Mouse (Mus musculus) heart, adult 2 months (tissue): ENCODE data around the gene Celf2. TPM values are rescaled to one million over a fixed set of nuclear protein-coding genes. Genes with fewer than 3 reads are reported as not detected.

Experiments used
- DNase-seq, 2 experiments: peaks; one replicate each; pipeline ENCODE4 v3.0.0; 2021
- H3K27ac ChIP-seq: fragments of 200-600 bp; 2 replicates; pipeline ENCODE4 v1.8.1; 2022
- H3K27me3 ChIP-seq: fragments of 200-500 bp; 2 replicates; pipeline ENCODE4 v1.6.1; 2012; ENCODE audit warnings: mild to moderate bottlenecking, low read length, inconsistent platforms, mixed read lengths; ENCODE audit not compliant: control insufficient read depth, insufficient read depth
- H3K36me3 ChIP-seq: fragments of 200-500 bp; 2 replicates; pipeline ENCODE4 v1.6.1; 2012; ENCODE audit warnings: low read length, inconsistent platforms; ENCODE audit not compliant: control insufficient read depth, insufficient read depth
- H3K4me1 ChIP-seq: fragments of 200-500 bp; 2 replicates; pipeline ENCODE4 v1.6.1; 2011; ENCODE audit warnings: low read length; ENCODE audit not compliant: control insufficient read depth, insufficient read depth
- H3K4me3 ChIP-seq: fragments of 200-600 bp; 2 replicates; pipeline ENCODE4 v1.8.1; 2022
- H3K79me2 ChIP-seq: fragments of 200-500 bp; replicated peaks from 2 replicates; pipeline ENCODE4 v1.6.1; 2012; ENCODE audit warnings: mild to moderate bottlenecking, inconsistent platforms, low read length, moderate library complexity, mixed read lengths; ENCODE audit not compliant: control insufficient read depth, insufficient read depth
- H3K9ac ChIP-seq: fragments of 200-500 bp; 2 replicates; pipeline ENCODE4 v1.6.1; 2012; ENCODE audit warnings: low read depth, mild to moderate bottlenecking, control low read depth, inconsistent platforms, low read length, mixed read lengths
- CTCF ChIP-seq: fragments of 200-600 bp; IDR thresholded peaks from 2 replicates; pipeline ENCODE4 v1.8.1; 2022; ENCODE audit warnings: antibody characterized with exemption, mild to moderate bottlenecking, moderate library complexity
- EP300 ChIP-seq: fragments of 200-500 bp; IDR thresholded peaks from 2 replicates; pipeline ENCODE4 v1.6.1; 2011; ENCODE audit warnings: low read depth, low read length, control low read depth; ENCODE audit not compliant: insufficient read depth
- POLR2A ChIP-seq: fragments of 200-500 bp; IDR thresholded peaks from 2 replicates; pipeline ENCODE4 v1.6.1; 2011; ENCODE audit warnings: mild to moderate bottlenecking, low read depth, low read length, control low read depth; ENCODE audit not compliant: insufficient read depth
- WGBS: fragments of 180-500 bp; shearing (Covaris S2); methylation state at CpG from one replicate; pipeline ENCODE4 v1.1.7; 2018; 5-methylcytosine and 5-hydroxymethylcytosine counted together
- intact Hi-C: fragments of 180-260 bp; cut with DNase I; formaldehyde crosslinking; loops from one replicate; pipeline ENCODE4 v1.15.1; 2025
- polyA plus RNA-seq: library from polyadenylated mRNA; depleted of rRNA; stranded (reverse); fragments of >200 nt; gene quantifications from 2 replicates; pipeline ENCODE4 v1.2.3, GENCODE M21; 2012
- total RNA-seq, 2 experiments: library from RNA; stranded (reverse); gene quantifications; 2 replicates each; pipeline ENCODE4 v1.2.3; 2021

Celf2 gene
- total and polyA plus RNA-seq, 3 experiments: 38.1 to 63.9 (median 56.7) TPM

GRCm38 (mm10) chr2:7193413-7193812 lies 315.9 kb downstream of the Celf2 start:
- Histone ChIP-seq H3K4me1 (no peaks in the 10 kb centered on the region), H3K9ac (no peak overlapping the region), H3K4me3 (no peak overlapping the region), H3K27ac (no peak overlapping the region), H3K79me2 (no peaks in the 10 kb centered on the region), H3K27me3 (no peaks in the 10 kb centered on the region), H3K36me3 (no peaks in the 10 kb centered on the region)
- intact Hi-C loops: no loop called here
- TF ChIP-seq CTCF (no peak), POLR2A (no peak), EP300 (no peak)
- 80% methylated on average over 2 of the region's 2 CpGs for WGBS
- DNase-seq: no peak

GRCm38 (mm10) chr2:7179186-7179585 lies 330.2 kb downstream of the Celf2 start:
- Histone ChIP-seq H3K9ac (no peak overlapping the region), H3K79me2 (no peaks in the 10 kb centered on the region), H3K4me1 (no peaks in the 10 kb centered on the region), H3K27ac (no peak overlapping the region), H3K27me3 (0 out of 2 replicates have a peak, but pooled peaks cover 2% of the 10 kb centered on the region), H3K36me3 (no peaks in the 10 kb centered on the region), H3K4me3 (no peak overlapping the region)
- intact Hi-C loops: no loop called here
- 73% methylated on average over 1 of the region's 1 CpGs for WGBS
- DNase-seq: no peak
- no peak for TF ChIP-seq POLR2A
- TF ChIP-seq CTCF: no peak
- no peak for TF ChIP-seq EP300

- no peaks in the 10 kb centered on the region for H3K4me1 ChIP-seq
- no peak for TF ChIP-seq EP300
- TF ChIP-seq CTCF: no peak
- TF ChIP-seq POLR2A: no peak
- DNase-seq: peak in 1 of 2 experiments; percentile 6
- no peak overlapping the region for H3K9ac ChIP-seq
- intact Hi-C loops: no loop called here
- H3K4me3 ChIP-seq: no peak overlapping the region
- no peaks in the 10 kb centered on the region for H3K36me3 ChIP-seq
- H3K27me3 ChIP-seq: no peaks in the 10 kb centered on the region
- no peaks in the 10 kb centered on the region for H3K79me2 ChIP-seq
- WGBS: 68% methylated on average over 11 of the region's 11 CpGs
- H3K27ac ChIP-seq: no peak overlapping the region
Observed at GRCm38 (mm10) chr2:7173271-7174064, 335.9 kb downstream of the Celf2 start.

- DNase-seq: no peak
- H3K9ac ChIP-seq: no peak overlapping the region
- no peak overlapping the region for H3K4me3 ChIP-seq
- no peak for TF ChIP-seq EP300
- TF ChIP-seq POLR2A: no peak
- TF ChIP-seq CTCF: no peak
- H3K27me3 ChIP-seq: no peaks in the 10 kb centered on the region
- no peaks in the 10 kb centered on the region for H3K4me1 ChIP-seq
- intact Hi-C loops: no loop called here
- H3K27ac ChIP-seq: no peak overlapping the region
- H3K79me2 ChIP-seq: no peaks in the 10 kb centered on the region
- no peaks in the 10 kb centered on the region for H3K36me3 ChIP-seq
- WGBS: 85% methylated on average over 8 of the region's 8 CpGs
Observed at GRCm38 (mm10) chr2:7171087-7171696, 338.2 kb downstream of the Celf2 start.

- intact Hi-C loops: no loop called here
- Histone ChIP-seq H3K4me3 (no peak overlapping the region), H3K27me3 (no peaks in the 10 kb centered on the region), H3K4me1 (no peaks in the 10 kb centered on the region), H3K36me3 (no peaks in the 10 kb centered on the region), H3K79me2 (no peaks in the 10 kb centered on the region), H3K27ac (no peak overlapping the region), H3K9ac (no peak overlapping the region)
- no peak for DNase-seq
- WGBS: 69% methylated on average over 3 of the region's 3 CpGs
- no peak for TF ChIP-seq CTCF
- TF ChIP-seq EP300: no peak
- no peak for TF ChIP-seq POLR2A
Observed at GRCm38 (mm10) chr2:7165786-7166185, 343.6 kb downstream of the Celf2 start.

GRCm38 (mm10) chr2:7160108-7160507 lies 349.3 kb downstream of the Celf2 start:
- intact Hi-C loops: no loop called here
- no peak overlapping the region for H3K4me3 ChIP-seq
- H3K79me2 ChIP-seq: no peaks in the 10 kb centered on the region
- DNase-seq: no peak
- no peak overlapping the region for H3K27ac ChIP-seq
- H3K4me1 ChIP-seq: no peaks in the 10 kb centered on the region
- WGBS: 44% methylated on average over 6 of the region's 6 CpGs
- H3K36me3 ChIP-seq: no peaks in the 10 kb centered on the region
- H3K27me3 ChIP-seq: no peaks in the 10 kb centered on the region
- TF ChIP-seq EP300 (no peak), CTCF (no peak), POLR2A (no peak)
- no peak overlapping the region for H3K9ac ChIP-seq
